Mouse (Mus musculus): ENCODE results near the gene Hrct1.
A peak's percentile ranks its signal among the peaks of the same experiment; 100 is the strongest.

Hrct1 gene

DNA sequence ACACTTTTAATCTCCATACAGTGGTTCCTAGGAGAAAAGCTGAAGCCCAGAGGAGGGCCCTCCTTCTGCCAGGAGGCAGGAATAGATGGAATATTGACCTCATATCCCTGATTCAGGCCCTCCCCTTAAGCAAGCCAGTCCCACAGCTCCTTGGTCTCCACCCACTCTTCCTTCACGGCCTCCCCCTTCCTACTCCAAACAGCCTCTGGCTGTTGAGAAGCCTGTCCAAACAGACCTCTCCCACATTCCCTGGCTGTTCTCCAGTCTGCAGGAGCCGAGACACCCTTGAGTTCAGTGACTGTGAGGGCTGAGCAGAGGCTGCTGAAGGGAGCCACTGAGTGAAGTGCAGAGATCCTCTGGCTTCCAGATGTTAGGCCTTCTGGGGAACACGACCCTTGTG is at the start of gene Hrct1:
Gene Hrct1, plus strand, starts transcription at position 194 of the 400 bp plus-strand sequence.
- peak; percentile 93 to 97 for DNase-seq (ENCODE audit: low spot score in 2 of 2)

DNA sequence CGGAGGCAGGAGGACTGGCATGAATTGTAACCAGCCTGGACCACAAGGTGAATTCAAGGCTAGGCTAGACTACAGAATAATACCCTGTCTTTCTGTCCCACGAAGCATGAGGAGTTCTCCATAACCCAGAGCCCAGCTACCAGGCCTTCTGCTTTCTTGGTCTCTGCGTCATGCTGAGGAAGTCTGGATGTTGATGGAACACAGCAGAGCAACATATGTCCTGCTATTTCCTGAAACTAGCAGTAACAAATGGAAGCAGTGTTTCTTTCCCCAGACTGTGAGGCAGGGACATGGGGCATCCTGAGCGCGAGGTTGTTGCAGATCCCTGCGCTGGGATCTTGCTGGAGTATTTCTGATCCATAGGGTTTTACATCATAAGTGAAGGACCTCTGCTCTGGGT is 48.4 kb upstream of the Hrct1 start:
- no peak for DNase-seq (ENCODE audit: low spot score in 2 of 2)

DNA sequence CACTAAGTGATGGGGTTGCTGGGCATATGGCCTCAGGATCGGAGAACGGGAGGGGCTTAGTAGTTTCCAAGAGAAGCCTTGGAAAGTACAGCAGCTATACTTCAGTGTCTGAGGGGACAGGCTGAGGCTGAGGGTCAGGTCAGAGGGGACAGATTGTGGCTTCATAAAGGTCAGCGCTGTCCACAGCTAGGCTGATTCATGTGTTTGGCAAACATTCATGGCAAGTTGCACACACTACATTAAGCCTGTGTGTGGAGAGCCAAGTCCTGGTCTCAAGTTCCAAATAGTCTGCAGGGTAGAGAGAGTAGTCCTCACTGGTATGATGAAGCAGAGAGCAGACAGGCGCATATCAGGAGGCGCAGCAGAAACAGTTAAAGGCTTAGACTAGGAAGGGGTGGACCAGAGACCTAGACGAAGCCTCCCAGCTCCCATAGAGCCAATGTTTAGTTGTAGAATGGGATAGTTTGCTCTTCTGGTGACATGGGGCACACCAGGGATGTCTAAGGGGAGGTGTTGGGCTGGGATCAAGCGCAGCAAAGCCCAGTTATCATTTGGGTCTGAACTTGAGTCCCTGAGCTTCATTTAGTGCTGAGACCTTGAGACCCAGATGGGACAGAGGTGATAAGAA is 47.5 kb upstream of the Hrct1 start:
- DNase-seq (ENCODE audit: low spot score in 2 of 2), result peak in 1 of 2 experiments; percentile 50

DNA sequence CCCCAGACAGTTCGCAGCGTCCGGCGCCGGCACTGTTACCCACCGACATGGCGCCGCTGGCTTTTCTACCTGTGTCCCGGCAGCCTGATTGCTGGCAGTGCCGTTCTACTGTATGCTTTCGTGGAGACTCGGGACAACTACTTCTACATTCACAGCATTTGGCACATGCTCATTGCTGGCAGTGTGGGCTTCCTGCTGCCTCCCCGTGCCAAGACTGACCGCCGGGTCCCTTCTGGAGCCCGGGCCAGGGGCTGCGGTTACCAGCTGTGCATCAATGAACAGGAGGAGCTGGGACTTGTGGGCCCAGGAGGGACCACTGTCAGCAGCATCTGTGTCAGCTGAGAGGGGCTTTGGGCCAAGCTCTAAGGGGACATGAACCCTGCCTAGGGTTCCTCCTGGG is 37.0 kb upstream of the Hrct1 start:
- DNase-seq (ENCODE audit: low spot score in 2 of 2), result no peak

DNA sequence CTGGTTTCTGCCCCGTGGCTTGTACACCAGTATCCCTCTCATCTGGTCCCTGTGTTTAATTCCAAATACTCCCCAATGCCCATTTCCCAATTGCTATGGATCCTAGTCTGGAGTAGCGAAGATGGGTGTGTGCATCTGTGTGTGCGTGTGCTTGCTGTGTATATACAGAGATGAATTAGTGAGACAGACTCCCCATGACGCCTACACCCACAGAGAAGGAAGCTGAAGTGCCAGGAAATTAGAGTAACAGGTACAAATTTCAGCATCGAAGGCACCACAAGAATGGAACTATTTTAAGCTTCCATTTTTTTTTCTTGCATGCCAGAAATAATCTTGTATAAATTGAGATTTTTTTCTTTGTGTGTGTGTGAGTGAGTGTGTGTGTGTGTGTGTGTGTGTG is 36.0 kb upstream of the Hrct1 start:
- DNase-seq (ENCODE audit: low spot score in 2 of 2), result no peak

DNA sequence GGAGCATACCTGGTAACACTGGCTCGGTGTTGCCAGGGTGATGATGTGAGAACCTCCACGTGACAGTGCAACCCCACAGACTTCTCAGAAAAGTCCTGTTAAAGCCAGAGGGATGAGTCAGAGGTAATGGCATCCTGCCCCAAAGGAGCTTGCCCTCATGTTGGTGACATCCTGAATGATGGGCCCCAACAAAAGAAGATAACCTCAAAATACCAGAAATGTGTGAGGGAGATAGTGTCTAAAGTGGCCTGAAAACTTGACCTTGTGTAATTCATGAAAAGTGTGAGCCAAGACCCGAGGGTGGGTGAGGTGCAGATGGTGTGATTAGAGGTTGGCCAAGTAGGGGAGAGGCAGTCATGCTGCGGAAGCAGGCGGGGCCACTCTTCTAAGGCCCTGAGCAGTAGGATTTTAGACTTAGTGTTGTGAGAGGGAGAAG is 33.2 kb upstream of the Hrct1 start:
- DNase-seq (ENCODE audit: low spot score in 2 of 2), result peak; percentile 53 to 63

DNA sequence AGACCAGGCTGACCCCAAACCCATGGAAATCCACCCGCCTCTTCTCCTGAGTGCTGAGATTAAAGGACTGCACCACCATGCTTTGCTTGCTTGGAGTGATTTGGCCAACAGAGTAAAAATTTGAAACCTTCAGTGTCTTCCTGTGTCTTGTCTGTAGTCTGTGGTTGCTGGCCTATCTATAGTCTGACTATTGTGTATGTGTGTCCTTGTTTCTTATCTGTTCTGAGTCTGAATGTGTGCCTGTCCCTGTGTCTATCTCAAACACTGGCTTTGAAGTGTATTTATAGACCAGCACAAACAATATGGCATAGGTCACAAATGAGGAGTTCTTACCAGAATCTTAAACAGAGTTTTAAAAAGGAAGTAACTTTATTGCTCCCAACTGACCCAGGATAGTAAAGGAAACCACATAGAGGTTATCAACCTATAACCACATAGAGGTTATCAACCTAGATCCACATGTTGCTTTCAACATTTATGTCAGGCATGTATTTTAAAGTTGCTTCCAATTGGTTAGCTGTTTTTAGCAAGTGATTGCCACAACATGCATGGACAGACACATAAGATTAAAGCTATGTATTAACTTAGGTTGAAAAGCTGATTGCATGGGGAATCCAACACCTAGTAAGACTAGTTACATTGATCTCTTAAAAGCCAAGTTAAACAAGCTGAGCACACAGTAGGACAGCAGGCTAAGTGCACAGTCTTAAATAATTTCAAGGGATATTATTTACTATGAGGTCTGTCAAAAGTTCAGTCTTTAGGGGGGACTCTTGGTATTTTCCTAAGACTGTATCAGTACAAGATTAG is 32.3 kb upstream of the Hrct1 start:
- no peak for DNase-seq (ENCODE audit: low spot score in 2 of 2)

DNA sequence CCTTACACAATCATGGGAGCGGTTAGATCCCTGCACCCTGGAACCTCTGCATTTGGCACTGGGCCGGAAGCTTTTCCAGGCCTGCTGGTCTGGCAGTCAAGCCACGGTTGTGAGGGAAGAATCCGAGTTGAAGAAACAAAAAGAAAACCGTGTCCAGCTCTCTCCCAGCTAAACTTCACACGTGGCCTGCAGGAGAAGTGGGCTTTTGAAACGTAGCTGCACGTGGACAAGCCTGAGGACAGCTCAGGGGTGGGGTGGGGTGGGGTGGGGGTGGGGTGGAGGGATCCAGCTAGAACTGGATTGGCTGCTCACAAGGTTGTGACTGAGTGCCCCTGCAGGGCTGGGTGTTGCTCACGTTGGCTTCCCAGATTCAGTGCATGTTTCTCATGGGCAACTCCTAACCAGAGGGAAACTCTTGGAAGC is 31.7 kb upstream of the Hrct1 start:
- DNase-seq (ENCODE audit: low spot score in 2 of 2), result peak; percentile 64 to 68

DNA sequence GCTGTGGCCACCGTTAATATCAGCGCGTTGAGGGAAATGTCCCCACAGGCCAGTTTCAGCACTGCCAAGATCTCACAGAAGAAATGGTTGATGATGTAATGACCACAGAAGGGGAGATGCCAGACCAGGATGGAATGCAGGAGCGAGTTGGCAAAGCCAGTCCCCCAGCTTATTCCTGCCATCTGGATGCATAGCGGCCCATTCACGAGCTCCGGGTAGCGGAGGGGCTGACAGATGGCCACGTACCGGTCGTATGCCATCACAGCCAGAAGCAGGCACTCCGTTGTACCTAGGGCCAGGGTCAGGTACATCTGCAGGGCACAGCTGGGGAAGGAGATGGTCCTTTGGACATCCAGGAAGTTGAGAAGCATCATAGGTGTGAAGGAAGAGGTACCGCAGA is 30.4 kb upstream of the Hrct1 start:
- no peak for DNase-seq (ENCODE audit: low spot score in 2 of 2)

DNA sequence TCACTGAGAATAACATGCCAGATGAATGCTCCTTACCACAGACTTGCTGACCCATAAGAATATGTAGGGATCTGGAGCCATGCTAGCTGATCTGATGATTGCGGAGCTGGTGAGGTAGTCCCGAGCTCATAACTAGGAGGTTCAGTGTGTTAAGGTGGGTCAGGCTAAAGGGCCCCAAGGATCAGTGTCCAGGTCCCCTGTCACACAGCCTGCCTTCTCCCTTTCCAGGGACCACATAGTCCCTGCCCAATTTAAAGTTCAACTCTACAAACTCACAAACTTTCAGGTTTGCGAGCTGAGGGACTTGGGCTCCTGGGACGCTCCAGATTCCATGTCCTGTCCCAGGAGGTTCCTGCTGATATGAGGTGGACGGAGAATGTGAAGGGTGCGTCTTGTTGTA is 26.3 kb upstream of the Hrct1 start, which contains the start of gene Olfr70:
Gene Olfr70, minus strand, starts transcription at position 101 of the 400 bp plus-strand sequence.
- no peak for DNase-seq (ENCODE audit: low spot score in 2 of 2)

DNA sequence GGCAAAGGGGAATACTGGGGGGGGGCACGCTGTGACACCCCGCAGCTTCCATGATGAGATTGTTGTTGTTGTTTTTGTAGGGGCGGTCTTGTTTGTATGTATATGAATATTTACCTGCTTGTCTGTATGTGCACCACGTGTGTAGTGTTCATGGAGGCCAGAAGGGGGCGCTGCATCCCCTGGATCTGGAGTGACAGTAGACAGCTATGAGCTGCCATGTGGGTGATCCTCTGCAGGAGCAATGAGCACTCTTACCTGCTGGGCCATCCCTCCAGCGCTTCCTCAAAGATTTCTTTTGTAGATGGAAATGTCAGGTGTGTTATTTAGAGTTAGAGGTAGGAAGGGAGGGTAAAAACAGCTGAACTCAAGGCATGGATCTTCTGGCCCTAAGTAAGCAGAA is 23.5 kb upstream of the Hrct1 start:
- DNase-seq (ENCODE audit: low spot score in 2 of 2), result no peak

DNA sequence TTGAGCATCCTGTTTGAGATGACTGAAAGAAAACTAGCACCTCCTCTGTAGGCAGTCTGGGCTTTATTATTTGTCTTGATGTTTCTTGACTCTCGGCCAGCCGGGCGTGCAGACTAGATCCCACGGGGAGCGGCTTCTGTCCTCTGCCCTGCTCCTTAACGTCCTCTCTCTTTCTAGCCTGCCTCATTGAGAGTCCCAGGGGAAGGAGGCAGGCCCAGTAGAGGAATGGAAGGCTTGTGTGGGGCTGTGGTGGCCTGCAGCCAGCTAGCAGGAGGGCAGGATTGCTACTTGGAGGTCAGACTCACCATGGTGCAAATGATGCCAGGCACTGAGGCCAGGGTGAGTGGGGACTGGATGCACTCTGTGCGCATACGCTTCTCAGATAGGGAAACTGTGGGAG is 23.1 kb upstream of the Hrct1 start:
- DNase-seq (ENCODE audit: low spot score in 2 of 2), result peak in 1 of 2 experiments; percentile 27

DNA sequence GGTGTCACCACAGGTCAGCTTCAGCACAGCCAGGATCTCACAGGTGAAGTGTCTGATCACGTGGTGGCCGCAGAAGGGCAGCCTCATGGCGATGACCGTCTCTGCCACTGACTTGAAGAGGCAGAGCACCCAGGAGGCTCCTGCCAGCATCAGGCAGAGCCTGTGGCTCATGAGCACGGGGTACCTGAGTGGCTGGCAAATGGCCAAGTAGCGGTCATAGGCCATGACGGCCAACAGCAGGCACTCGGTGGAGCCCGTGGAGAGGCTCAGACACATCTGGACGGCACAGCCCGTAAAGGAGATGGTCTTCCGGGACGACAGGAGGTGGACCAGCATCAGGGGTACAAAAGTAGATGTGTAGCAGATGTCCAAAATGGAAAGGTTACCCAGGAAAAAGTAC is 21.0 kb upstream of the Hrct1 start:
- no peak for DNase-seq (ENCODE audit: low spot score in 2 of 2)

DNA sequence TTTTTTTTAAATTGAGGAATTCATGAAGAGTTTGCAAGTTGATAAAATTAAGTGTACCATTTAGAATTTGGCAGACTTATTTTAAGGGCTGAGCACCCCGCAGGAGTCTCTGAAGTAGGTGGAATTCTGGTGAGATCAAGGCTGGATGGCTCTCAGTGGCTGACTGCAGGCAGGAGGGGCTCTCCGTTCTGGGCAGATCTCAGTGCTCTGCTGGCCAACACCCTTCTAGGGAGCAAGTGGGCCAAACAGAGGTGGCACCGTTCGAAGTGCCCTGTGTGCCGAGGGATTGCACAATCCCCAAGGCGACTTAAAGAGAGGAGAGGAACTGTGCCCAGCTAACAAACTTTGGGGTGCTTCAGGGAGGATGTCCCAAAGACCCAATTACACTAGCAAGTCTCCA is 17.1 kb upstream of the Hrct1 start, which contains the start of gene Olfr71:
Gene Olfr71, minus strand, starts transcription at position 387 of the 400 bp plus-strand sequence.
- DNase-seq (ENCODE audit: low spot score in 2 of 2), result no peak

DNA sequence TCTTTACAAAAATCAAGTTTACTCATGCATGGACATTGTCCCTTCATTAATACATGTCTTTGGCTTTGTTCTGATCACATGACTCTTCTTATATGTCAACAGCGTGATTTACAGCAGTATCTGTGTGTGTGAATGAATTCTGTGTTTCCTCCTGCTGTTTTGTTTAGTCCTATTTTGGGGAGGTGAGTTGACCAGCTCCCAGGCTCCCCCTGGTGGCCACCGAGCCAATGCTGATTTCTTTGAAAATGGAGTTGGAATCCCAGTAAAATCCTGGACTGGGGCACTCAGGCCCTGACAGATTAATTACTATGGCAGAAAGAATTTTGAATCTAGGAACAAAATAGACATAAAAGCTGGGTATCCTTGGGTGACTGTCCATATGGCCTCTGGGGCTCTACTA is 15.2 kb upstream of the Hrct1 start:
- DNase-seq (ENCODE audit: low spot score in 2 of 2), result peak; percentile 47 to 70

DNA sequence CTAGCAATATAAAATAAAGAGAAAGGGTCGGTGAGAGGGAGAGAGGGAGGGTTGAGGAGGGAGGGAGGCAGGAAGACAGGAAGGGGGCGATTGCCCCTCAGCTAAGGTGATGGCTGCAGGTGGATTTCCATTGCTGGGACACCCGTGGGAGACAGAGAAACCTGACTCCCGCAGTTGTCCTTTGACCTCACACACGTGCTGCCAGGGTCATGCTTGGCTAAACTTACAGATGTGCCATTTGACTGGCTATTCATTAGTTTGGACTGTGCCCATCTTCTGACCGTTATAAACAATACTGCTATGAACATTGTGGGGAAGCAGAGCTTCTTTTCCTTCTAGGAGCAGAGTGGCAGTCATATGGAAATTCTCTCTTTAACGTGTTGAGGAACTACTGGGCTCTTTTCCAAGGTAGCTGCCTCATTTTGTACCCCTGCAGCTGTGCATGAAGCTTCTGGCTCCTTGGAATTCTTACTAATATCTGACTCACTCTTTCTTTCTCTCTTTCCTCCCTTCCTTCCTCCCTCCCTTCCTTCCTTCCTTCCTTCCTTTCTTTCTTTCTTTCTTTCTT is 13.3 kb upstream of the Hrct1 start:
- DNase-seq (ENCODE audit: low spot score in 2 of 2), result no peak

DNA sequence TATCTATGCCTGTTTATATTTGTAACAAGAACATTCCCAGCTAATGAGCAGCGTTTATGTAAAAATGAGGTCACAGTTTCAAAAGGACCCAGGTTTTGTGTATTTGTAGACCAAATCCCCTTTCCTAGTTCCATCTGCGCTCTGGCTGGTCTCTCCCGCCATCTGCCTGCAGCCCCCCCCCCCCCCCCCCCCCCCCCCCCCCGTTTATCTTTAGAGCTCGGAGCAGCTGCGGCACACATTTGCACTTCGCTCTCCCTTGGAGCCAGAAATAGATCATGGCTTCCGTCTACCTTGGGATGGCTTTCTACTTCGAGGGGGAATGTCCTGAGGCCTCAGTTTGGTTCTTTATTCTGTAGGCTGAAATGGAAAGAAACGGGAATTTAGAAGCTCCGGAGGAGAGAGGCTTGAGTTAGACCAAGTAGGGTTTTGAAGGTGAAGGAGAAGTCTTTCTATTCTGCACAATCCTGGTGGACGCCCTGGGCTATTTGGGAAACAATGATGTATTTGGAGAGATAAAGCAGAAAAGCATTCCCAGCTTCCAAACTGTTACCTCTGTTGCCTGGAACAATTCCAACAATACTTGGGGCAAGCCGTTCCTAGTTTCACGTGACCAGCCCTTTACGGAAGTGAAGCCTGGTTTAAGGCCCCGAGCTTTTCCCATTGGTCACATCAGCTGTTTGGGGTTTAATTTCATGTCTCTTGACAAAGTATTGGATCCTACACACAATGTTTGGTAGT is 6.3 kb upstream of the Hrct1 start:
- DNase-seq (ENCODE audit: low spot score in 2 of 2), result no peak

DNA sequence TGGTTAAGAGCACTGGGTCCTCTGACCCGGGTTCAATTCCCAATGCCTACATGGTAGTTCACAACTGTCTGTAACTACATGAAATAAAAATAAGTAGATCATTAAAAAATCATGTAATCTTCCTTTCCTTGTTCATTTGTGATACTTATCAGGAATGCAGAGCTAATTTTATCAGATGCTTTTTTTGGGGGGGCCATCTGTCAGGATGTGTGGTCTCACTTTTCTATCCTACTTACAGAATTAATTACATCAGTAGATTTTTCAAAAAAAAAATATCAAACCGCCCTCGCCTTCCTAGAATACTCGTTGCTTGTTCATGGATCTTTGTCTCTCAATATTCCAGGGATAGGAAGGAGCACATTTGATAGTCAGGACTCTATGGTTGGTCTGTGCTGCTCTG is 4.8 kb upstream of the Hrct1 start:
- no peak for DNase-seq (ENCODE audit: low spot score in 2 of 2)

DNA sequence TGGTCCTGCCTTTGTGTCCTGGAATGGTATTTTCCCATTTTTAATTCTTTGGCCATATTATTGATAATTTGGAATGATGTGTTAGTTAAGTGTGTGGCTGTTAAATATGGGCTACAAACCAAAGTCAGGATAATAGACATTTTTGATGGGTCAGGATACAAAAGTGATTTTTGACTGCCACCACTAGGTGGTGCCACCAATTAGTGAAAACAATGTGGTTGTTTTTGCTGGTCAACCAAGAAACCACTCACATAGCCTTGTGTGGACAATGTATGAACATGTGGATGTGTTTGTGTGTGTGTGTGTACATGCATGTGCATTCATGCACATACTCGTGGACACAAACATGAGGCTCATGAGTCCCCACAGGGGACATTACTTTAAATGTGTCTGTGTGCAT is 2.2 kb upstream of the Hrct1 start:
- DNase-seq (ENCODE audit: low spot score in 2 of 2), result peak in 1 of 2 experiments; percentile 61

DNA sequence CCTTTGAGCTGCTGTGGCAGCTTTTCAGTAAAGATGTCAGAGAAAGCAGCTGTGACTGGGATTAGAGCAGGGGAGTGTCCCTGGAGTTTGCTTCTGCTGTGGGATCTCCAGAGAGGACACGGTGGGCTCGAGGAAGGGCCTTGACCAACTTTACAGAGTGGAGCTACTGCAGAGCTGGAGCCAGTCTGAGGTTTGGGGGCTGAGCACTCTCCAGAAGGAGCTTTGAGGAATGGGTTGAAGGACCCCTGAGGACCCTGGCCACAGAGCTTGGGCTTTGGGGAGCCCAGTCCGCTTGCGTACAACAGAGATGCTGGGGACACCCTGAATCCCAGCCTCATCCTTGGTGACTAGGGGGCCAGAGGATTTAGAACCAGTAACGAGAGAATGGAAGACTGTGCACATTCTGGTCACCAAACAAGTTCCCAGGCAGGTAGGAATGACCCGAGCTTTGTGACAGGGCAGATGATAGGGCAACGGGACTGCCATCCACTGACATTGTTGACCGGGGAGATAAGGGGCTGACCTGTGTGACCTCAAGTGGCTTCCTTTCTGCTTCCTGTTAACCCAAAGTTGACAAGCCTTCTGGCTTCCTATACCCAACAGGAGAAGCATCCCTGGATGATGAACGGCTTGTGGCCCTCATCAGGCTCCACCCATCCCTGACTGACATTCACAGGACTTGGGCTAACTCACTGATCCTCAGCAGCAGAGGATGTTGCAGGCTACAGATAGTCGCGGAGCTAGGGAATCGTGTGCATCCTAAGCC is 577 bp upstream of the Hrct1 start:
- no peak for DNase-seq (ENCODE audit: low spot score in 2 of 2)

All from heart, adult 9 months (tissue).